Mouse (Mus musculus) retina, embryonic 14.5 days (tissue): ENCODE measurements around the gene Nrg4.
A peak's percentile ranks its signal among the peaks of the same experiment; 100 is the strongest.
"Not testable (repeated sequence)": the region's sequence is repeated elsewhere in the genome, so short reads cannot be mapped to it uniquely, and the experiment has no call there.

ENCODE experiments used
- DNase-seq: peaks from one replicate; pipeline ENCODE4 v3.0.0-alpha.2; 2015; ENCODE audit warnings: low spot score

The Nrg4 gene

GRCm38 (mm10) chr9:55322641-55323040 lies 4.0 kb downstream of the Nrg4 start:
- no peak for DNase-seq

DNA sequence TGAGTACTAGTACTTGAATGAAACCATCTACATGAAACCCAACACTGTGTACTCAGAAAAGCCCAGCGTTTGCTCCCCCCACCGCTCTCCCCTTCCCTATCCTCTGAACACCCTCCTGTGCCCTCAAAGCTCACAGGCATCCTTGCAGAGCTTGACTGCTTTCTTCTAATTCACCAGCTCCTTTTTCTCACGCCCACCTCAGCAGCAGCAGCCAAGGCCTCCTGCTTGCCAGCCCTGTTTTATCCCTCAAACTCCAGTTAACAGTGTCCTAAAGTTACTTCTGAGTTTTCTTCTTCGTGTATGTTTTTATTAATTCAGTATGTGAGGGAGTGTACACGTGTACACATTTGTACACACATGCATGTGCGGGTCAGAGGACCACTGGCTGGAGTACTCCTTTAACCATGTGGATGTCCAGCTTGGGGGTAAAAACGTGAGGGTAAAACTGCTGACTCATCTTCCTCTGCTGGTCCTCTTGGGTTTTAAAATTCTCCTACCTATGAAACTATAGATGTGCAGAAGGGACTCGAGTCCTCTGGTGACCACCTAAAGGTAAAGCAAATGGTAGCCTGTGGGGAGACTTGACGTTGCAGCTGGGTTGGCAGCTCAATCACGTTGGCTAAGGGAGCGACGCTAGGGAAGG lies 12.9 kb downstream of the Nrg4 start:
- DNase-seq, result no peak

DNA sequence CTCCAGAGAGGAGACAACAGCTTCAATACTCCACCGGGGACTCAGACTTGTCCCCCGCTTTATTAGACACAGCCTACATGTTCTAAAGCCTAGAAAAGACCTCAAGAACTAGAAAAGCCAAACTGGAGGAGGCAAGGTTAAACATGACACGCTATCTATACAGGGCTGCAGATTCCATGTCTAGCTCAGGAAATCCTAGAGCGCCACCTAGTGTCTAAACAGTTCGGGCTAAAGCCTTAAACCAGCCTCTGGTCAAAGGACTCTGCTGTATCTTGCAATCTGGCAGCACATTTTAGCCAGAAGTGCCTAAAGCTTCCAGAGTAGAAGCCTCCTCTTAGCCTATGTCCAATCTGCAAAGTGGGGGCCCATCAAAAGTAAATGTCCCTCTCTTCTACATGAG lies 15.1 kb downstream of the Nrg4 start:
- DNase-seq, result peak; percentile 97

- no peak for DNase-seq
These were observed 18.2 kb downstream of the Nrg4 start for GRCm38 (mm10) chr9:55308455-55308854.

DNA sequence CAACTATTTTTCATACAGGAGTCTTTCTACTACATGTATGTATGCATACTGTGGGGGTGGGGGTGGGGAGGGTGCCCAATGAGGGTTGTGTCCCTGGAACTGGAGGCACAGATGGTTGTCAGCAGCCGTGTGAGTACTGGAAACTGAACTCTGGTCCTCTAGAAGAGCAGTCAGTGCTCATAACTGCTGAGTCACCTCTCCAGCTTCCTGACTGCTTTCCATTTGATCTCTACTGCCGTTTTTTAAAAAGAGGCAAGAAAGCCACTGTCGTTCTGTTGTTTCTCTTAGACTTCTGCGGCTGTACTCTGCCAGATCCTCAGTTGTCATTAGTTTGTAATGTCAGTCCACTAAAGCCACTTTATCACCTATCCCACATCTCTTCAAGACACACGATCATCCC lies 19.1 kb downstream of the Nrg4 start:
- DNase-seq, result no peak

- DNase-seq, result no peak
These were observed 19.6 kb downstream of the Nrg4 start for GRCm38 (mm10) chr9:55307066-55307465.

DNA sequence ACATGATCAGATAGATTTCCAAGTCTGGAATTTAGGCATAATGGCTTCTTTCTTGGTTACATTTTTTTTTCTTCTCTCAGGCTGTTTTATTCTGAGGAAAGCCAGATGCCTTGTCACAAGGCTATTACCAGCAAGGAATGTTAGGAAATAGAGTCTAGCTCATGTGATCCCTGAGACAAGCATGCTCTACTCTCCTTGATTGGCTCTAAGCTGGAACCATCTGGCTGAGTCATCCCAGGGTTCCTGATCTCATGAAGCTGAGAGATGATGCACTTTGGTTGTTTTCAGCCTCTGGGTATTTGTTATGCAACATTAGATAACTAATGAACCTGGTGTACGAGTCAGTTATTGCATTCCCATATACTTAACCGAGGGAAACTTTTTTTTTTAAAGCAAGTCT lies 30.4 kb downstream of the Nrg4 start:
- no peak for DNase-seq

DNA sequence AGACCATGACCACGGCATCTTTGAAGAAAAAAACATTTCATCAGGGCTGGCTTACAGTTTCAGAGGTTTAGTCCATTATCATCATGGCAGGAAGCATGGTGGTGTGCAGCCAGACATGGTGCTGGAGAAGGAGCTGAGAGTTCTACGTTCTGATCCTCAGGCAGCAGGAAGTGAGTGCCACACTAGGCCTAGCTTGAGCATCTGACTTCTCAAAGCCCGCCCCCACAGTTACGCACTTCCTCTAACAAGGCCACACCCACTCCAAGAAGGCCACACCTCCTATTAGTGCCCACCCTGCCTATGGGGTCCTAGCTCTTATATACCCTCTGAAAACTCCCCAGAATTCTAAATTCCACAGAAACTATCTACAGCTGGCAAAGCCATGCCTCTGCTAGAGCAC lies 34.7 kb downstream of the Nrg4 start:
- no peak for DNase-seq

GRCm38 (mm10) chr9:55289475-55290198 lies 37.0 kb downstream of the Nrg4 start:
- no peak for DNase-seq

DNA sequence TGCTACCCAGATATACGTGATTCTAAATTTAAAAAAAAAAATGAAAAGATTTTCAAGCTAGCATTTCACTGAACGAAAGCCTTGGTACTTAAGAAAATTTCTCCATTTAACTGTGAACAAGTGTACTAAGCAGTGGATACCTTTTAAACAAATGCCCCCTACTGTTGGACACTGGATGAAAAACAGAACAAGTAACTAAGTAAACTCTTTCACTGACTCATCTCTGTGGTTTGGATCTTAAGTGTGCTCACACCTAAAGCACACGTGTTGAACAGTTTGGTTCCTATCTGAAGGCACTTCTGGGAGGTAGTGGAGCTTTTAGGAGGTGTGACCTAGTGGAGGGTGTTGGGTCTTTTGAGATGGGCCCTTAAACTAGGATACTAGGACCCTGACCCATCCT lies 41.4 kb downstream of the Nrg4 start:
- no peak for DNase-seq

- no peak for DNase-seq
These were observed 43.1 kb downstream of the Nrg4 start for GRCm38 (mm10) chr9:55283516-55283915.

DNA sequence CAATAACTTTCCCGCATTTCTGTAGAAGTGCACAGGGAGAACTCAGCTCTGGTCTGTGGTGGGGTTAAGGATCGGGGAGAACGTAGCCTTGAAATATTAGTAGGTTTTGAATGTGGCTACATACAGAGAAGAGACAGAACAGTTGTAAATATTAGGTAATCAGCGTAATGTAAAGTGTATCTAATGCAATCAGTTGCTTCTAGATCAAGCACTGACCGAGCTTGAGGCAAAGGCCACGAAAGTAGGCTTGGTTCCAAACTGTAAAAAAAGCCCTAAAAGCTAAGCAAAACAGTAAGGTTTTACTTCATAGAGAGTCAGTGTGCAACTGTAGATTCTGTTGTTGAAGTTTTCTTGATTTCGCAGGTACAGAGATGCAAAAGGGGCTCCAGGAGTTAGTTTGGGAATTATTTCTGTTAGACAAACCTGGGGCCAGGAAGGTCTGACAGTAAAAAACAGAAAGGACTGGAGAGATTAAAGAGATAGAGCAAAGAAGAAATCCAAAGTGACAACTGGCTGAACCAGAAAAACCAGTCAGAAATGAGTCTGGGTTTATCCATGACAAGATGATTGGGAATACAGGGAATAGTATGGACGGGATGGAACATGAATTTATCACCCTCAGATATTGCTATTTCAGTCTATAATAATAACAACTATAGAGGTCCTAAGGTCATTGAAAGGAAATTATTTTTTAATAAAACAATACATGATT lies 47.4 kb downstream of the Nrg4 start:
- no peak for DNase-seq

DNA sequence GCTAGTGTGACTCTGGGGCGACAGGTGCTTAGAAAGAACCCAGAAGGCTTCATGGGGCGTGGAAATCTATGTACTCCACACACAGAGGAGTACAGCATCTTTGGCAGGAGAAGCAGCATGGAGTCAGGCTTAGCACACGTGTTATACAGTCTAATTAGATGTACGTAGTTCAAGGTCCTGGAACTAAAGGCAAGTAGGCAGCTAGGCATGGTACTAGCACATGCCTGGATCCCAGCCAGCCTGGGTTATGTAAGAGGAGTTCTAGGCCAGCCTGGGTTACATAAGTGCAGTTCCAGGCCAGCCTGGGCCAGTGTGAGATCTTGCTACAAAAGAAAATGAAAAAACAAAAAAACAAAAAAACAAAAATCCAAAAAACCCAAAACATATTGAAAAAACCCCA lies 49.1 kb downstream of the Nrg4 start:
- DNase-seq, result no peak

GRCm38 (mm10) chr9:55273906-55274305 lies 52.7 kb downstream of the Nrg4 start:
- DNase-seq, result no peak

DNA sequence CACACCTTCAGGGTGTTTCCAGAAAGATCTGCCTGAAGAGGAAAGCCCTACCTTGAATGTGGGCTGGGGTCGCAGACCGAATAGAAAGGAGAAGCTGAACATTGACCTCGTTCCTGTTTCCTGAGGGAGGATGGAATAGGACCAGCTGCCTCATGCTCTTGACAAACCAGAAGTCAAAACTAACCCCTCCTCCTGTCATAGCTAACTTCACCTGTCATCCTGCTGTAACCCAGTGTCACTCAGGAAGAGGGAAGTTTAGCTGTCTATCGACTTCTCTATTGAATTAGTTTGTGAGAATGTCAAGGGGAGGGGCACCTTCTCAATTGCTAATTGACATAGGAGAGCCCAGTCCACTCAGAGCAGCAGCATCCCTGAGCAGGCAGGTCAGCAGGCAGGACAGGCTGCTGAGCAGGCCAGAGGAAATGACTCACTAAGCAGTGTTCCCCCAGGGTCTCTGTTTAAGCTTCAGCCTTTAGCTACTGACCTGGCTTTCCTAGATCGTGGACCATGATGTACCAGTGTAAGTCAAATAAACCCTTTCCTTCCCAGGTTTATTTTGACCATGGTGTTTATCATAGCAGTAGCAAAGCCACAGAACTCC lies 54.6 kb downstream of the Nrg4 start:
- DNase-seq, result no peak

DNA sequence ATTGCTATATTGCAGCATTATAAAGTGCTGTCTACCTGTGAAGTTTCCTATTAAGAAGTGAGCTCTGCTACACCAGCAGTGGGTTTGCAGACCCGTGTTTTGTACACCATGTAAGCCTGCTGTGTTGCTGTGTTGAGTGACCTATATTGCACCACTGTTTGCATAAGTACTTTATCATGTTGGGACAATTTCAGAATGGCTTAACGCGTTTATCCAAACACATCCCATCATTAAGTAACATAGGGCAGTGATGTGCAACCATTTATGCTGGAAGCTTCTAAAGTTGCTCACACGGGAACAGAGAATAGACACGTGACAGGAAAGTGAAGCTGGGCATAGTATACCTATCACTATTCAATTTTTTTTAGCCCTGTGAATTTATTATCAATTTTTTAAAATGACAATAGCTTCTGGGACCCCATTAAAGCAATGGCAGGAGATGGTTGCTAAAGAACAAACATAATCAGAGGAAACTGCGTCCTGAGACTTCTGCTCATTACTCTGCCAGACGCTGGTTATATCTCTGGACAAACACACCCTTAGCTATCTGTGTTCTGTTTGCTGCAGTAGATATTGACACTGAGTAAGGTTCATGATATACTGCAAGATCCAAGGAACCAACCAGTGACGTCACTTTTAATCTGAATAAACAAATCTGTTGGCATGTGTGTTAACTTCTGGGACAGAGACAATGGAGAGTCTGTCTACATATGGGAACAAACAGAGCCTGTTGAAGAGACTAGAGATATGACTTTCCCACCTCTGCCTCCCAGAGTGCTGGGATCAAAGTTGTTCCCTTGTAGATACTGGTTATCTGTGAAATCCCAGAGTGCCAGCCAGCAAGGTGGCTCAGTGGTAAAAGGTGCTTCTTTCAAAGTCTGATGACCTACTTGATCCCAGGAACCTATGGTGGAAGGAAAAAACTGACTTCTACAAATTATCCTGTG lies 62.0 kb downstream of the Nrg4 start:
- DNase-seq, result no peak

DNA sequence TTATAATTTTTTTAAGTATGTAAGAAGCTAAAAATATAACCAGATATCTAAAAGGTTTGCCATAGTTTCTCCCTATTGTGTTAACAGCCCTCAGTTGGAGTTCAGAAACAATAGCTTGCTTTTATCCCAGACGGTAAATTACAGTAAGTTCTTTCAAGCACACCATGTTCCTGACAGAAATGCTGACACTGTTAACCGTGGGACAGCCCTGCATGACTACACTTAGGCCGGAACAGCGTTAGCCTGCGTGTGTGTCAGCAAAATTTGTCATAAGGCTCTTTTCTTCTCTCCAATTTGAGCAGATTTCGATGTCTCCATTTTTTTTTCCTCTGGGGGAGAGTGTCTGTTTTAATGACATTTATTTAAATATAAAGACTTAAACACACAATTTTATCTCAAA lies 66.9 kb downstream of the Nrg4 start:
- DNase-seq, result no peak

DNA sequence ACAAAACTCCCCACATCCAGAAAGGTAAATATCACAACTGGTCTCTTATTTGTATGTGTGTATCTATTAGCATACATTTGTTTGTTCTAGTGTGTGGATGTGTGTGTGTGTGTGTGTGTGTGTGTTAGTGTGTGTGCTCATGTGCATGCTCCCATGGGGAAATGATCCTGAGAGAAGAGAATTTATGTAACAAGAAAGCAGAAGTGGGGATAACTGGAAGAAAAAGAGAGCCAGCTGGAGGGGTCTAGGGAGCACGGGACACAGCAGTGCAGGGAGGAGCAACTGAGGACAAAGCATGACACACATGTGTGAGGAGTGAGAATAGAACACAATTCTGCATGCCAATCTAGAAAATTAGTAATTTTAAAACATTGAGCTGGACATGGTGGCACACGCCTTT lies 69.5 kb downstream of the Nrg4 start:
- no peak for DNase-seq

DNA sequence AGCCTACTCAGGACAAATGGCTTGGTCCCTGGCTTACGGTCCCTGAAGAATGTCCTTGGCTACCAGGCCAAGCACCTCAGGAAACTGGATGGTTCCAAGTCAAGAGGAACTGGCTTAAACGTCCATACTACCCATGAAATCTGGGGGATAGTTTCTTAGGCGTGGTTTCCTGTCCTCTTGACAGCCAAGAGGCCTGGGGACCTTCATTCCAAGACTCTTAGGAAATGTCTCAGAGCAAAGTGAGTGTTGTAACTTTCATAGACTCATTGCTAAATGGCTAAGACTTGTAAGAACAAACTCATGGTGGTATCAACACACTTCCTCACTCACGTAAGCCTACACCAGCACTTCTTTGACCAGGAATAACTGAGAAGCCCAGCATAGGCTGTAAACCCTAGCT lies 71.0 kb downstream of the Nrg4 start:
- DNase-seq, result no peak

DNA sequence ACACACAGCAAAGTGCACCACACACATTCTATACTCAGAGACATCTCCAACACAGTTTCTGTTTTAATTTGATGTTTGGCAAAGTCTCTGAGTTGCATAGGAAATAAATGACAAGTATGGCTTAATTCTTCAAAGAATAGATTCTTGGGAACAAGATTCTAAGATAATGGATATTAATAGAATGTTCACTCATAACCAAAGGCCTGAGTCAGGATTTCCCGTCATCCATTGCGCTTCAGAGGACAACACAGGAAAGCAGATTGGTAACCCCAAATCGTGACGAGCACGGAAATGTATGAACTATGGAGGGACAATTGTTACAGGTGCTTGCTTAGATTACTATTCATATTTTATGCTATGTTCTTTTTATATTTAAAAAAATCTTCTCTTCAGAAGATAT lies 71.6 kb downstream of the Nrg4 start:
- DNase-seq, result no peak

- no peak for DNase-seq
These were observed 72.8 kb downstream of the Nrg4 start for GRCm38 (mm10) chr9:55253849-55254248.

GRCm38 (mm10) chr9:55252097-55252496 lies 74.5 kb downstream of the Nrg4 start:
- not testable (repeated sequence) for DNase-seq
